Mouse (Mus musculus): ENCODE measurements around the gene Gm20388. TPM values are rescaled to one million over a fixed set of nuclear protein-coding genes. Genes with fewer than 3 reads are reported as not detected.
A peak's percentile ranks its signal among the peaks of the same experiment; 100 is the strongest.

The Gm20388 gene
- polyA plus RNA-seq, 1 experiment from 2014 or later, result not detected

GRCm38 (mm10) chr8:121187491-121188364, 1277.1 kb downstream of the Gm20388 start:
- H3K9ac ChIP-seq (ENCODE audit: low read length), result no peak overlapping the region
- H3K4me1 ChIP-seq (ENCODE audit: control insufficient read depth in 2 of 2, insufficient read depth in 2 of 2, low read length in 2 of 2), result peaks cover 7 to 8% of the 10 kb centered on the region in 2 experiments; a peak in 2 of 4 replicates
- H3K9me3 ChIP-seq (ENCODE audit: control insufficient read depth, low read length), result 0 out of 2 replicates have a peak, but pooled peaks cover 3% of the 10 kb centered on the region
- WGBS, result 56% methylated on average over 15 of the region's 15 CpGs
- H3K27me3 ChIP-seq (ENCODE audit: control insufficient read depth, insufficient read depth, low read length), result peaks cover 8% of the 10 kb centered on the region; the same call in 1 of the 2 replicates
- H3K4me2 ChIP-seq (ENCODE audit: low read length), result no peak overlapping the region
- H3K36me3 ChIP-seq (ENCODE audit: control insufficient read depth, insufficient read depth, low read length), result no peaks in the 10 kb centered on the region
- ATAC-seq (ENCODE audit: insufficient number of reproducible peaks, insufficient read depth, low FRiP score, low read depth), result peak; percentile 77
- no peak overlapping the region for H3K4me3 ChIP-seq (ENCODE audit: control insufficient read depth in 1 of 2, insufficient read depth in 1 of 2, low read depth in 1 of 2, low read length in 2 of 2)
- peak overlapping the region; percentile 67 to 77 for H3K27ac ChIP-seq (replicated peaks in 1 of 2; ENCODE audit: control insufficient read depth in 1 of 2, insufficient read depth in 1 of 2, low read depth in 2 of 2, low read length in 2 of 2)

- no peak for ATAC-seq (ENCODE audit: insufficient number of reproducible peaks, insufficient read depth, low FRiP score, low read depth)
- H3K9ac ChIP-seq (ENCODE audit: low read length), result no peak overlapping the region
- H3K4me3 ChIP-seq (ENCODE audit: control insufficient read depth in 1 of 2, insufficient read depth in 1 of 2, low read depth in 1 of 2, low read length in 2 of 2), result no peak overlapping the region
- peaks cover 8% of the 10 kb centered on the region for H3K27me3 ChIP-seq (ENCODE audit: control insufficient read depth, insufficient read depth, low read length)
- H3K4me2 ChIP-seq (ENCODE audit: low read length), result no peak overlapping the region
- 0 out of 2 replicates have a peak, but pooled peaks cover 3% of the 10 kb centered on the region for H3K9me3 ChIP-seq (ENCODE audit: control insufficient read depth, low read length)
- 34% methylated on average over 9 of the region's 9 CpGs for WGBS
- H3K4me1 ChIP-seq (ENCODE audit: control insufficient read depth in 2 of 2, insufficient read depth in 2 of 2, low read length in 2 of 2), result peaks cover 7 to 8% of the 10 kb centered on the region in 2 experiments; a peak in 2 of 4 replicates
- peak overlapping the region; percentile 2 to 44; a peak in 3 of 4 replicates for H3K27ac ChIP-seq (replicated peaks in 1 of 2; ENCODE audit: control insufficient read depth in 1 of 2, insufficient read depth in 1 of 2, low read depth in 2 of 2, low read length in 2 of 2)
- H3K36me3 ChIP-seq (ENCODE audit: control insufficient read depth, insufficient read depth, low read length), result no peaks in the 10 kb centered on the region
Observed at GRCm38 (mm10) chr8:121188994-121189393, 1278.4 kb downstream of the Gm20388 start.

GRCm38 (mm10) chr8:121192451-121192850, 1281.8 kb downstream of the Gm20388 start:
- 63% methylated on average over 8 of the region's 8 CpGs for WGBS
- Histone ChIP-seq H3K27ac (replicated peaks in 1 of 2; ENCODE audit: control insufficient read depth in 1 of 2, insufficient read depth in 1 of 2, low read depth in 2 of 2, low read length in 2 of 2) (no peak overlapping the region), H3K27me3 (ENCODE audit: control insufficient read depth, insufficient read depth, low read length) (peaks cover 8% of the 10 kb centered on the region), H3K4me3 (ENCODE audit: control insufficient read depth in 1 of 2, insufficient read depth in 1 of 2, low read depth in 1 of 2, low read length in 2 of 2) (no peak overlapping the region), H3K4me1 (ENCODE audit: control insufficient read depth in 2 of 2, insufficient read depth in 2 of 2, low read length in 2 of 2) (peaks cover 4 to 8% of the 10 kb centered on the region in 2 experiments; a peak in 2 of 4 replicates), H3K36me3 (ENCODE audit: control insufficient read depth, insufficient read depth, low read length) (no peaks in the 10 kb centered on the region), H3K4me2 (ENCODE audit: low read length) (no peak overlapping the region), H3K9ac (ENCODE audit: low read length) (no peak overlapping the region), H3K9me3 (ENCODE audit: control insufficient read depth, low read length) (no peaks in the 10 kb centered on the region)
- ATAC-seq (ENCODE audit: insufficient number of reproducible peaks, insufficient read depth, low FRiP score, low read depth), result no peak

DNA sequence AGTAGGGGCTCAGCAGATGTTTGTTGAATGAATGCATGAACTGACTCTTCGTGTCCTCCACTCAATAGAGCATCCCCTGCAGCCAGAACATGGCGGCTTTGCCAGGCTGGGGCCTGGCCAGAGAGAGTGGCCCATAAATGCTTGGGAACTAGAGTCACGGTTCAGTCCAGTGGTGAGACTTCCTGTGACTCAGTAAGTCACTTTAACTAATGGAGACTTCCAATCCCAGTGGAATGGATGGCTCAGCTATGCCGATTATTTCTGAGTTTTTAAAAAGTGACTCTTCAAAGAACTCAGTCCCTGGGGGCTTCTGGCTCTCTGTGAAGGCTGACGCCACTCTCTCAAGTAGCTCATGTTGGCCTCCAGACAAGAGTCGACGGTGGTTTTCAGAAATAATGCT, 1285.3 kb downstream of the Gm20388 start:
- no peak overlapping the region for H3K27ac ChIP-seq (replicated peaks in 1 of 2; ENCODE audit: control insufficient read depth in 1 of 2, insufficient read depth in 1 of 2, low read depth in 2 of 2, low read length in 2 of 2)
- WGBS, result 70% methylated on average over 7 of the region's 7 CpGs

DNA sequence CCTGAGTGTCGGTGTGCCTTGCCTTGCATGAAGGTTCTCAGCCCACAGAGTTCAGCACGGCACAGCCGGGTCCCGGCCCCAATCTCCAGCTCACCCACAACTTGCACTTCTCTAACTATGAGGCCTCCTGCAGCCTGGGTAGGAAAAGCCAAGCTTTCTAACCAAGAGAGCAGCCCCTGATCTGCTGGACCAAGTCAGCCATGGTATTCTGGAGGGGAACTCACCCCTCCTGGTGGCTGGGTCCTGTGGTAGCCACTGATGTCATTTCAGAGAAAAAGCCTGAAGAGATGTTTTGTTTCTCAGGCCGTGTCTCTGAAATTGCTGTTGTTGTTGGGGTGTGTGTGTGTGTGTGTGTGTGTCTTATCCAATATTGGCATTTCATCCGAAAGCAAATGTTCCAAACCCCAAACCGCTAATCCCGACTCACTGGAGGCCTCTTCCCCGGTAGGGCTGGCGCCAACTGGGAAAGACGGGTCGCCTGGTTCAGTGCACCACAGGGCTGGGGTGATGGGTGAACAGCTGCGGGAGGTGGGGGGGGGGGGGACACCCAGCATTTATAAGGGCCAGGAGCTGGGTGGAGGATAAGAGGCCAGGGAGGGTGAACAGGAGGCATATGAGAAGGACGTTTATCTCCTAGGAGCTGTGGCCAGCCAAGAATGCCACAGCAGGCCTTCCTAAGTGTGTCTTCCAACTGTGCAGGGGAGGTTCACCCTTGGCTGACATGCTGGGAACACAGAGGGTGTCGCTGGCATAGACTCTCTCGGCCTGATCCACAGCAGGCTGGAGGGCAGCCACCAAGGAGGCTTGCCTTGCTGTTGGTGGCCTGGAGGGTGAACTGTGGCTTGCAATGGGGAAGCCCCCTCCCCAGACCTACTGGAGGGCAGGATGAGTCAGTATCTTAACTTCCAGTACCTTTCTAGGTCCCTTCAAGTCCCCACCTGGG, 1286.4 kb downstream of the Gm20388 start:
- no peaks in the 10 kb centered on the region for H3K36me3 ChIP-seq (ENCODE audit: control insufficient read depth, insufficient read depth, low read length)
- peaks cover 2% of the 10 kb centered on the region; the same call in 1 of the 2 replicates for H3K27me3 ChIP-seq (ENCODE audit: control insufficient read depth, insufficient read depth, low read length)
- H3K9me3 ChIP-seq (ENCODE audit: control insufficient read depth, low read length), result no peaks in the 10 kb centered on the region
- no peak overlapping the region for H3K4me3 ChIP-seq (ENCODE audit: control insufficient read depth in 1 of 2, insufficient read depth in 1 of 2, low read depth in 1 of 2, low read length in 2 of 2)
- 74% methylated on average over 16 of the region's 16 CpGs for WGBS
- no peak overlapping the region for H3K4me2 ChIP-seq (ENCODE audit: low read length)
- H3K27ac ChIP-seq (replicated peaks in 1 of 2; ENCODE audit: control insufficient read depth in 1 of 2, insufficient read depth in 1 of 2, low read depth in 2 of 2, low read length in 2 of 2), result no peak overlapping the region
- ATAC-seq (ENCODE audit: insufficient number of reproducible peaks, insufficient read depth, low FRiP score, low read depth), result no peak
- H3K9ac ChIP-seq (ENCODE audit: low read length), result no peak overlapping the region
- peaks cover 6 to 13% of the 10 kb centered on the region in 2 experiments; a peak in 3 of 4 replicates for H3K4me1 ChIP-seq (ENCODE audit: control insufficient read depth in 2 of 2, insufficient read depth in 2 of 2, low read length in 2 of 2)

More for the DNA sequence above, 1285.3 kb downstream of the Gm20388 start:
- Histone ChIP-seq H3K36me3 (ENCODE audit: control insufficient read depth, insufficient read depth, low read length) (no peaks in the 10 kb centered on the region), H3K27me3 (ENCODE audit: control insufficient read depth, insufficient read depth, low read length) (peaks cover 5% of the 10 kb centered on the region), H3K9me3 (ENCODE audit: control insufficient read depth, low read length) (no peaks in the 10 kb centered on the region), H3K4me2 (ENCODE audit: low read length) (no peak overlapping the region), H3K4me3 (ENCODE audit: control insufficient read depth in 1 of 2, insufficient read depth in 1 of 2, low read depth in 1 of 2, low read length in 2 of 2) (no peak overlapping the region), H3K4me1 (ENCODE audit: control insufficient read depth in 2 of 2, insufficient read depth in 2 of 2, low read length in 2 of 2) (peaks cover 3 to 4% of the 10 kb centered on the region in 2 experiments; a peak in 2 of 4 replicates), H3K9ac (ENCODE audit: low read length) (no peak overlapping the region)
- no peak for ATAC-seq (ENCODE audit: insufficient number of reproducible peaks, insufficient read depth, low FRiP score, low read depth)

GRCm38 (mm10) chr8:121200069-121200468, 1289.4 kb downstream of the Gm20388 start:
- peaks cover 6 to 14% of the 10 kb centered on the region in 2 experiments; a peak in 3 of 4 replicates for H3K4me1 ChIP-seq (ENCODE audit: control insufficient read depth in 2 of 2, insufficient read depth in 2 of 2, low read length in 2 of 2)
- H3K36me3 ChIP-seq (ENCODE audit: control insufficient read depth, insufficient read depth, low read length), result no peaks in the 10 kb centered on the region
- H3K9ac ChIP-seq (ENCODE audit: low read length), result no peak overlapping the region; the same call in 1 of the 2 replicates
- no peaks in the 10 kb centered on the region; the same call in none of the 2 replicates for H3K27me3 ChIP-seq (ENCODE audit: control insufficient read depth, insufficient read depth, low read length)
- H3K27ac ChIP-seq (replicated peaks in 1 of 2; ENCODE audit: control insufficient read depth in 1 of 2, insufficient read depth in 1 of 2, low read depth in 2 of 2, low read length in 2 of 2), result no peak overlapping the region; a peak in 1 of 4 replicates
- no peak overlapping the region for H3K4me2 ChIP-seq (ENCODE audit: low read length)
- no peak overlapping the region for H3K4me3 ChIP-seq (ENCODE audit: control insufficient read depth in 1 of 2, insufficient read depth in 1 of 2, low read depth in 1 of 2, low read length in 2 of 2)
- ATAC-seq (ENCODE audit: insufficient number of reproducible peaks, insufficient read depth, low FRiP score, low read depth), result no peak
- H3K9me3 ChIP-seq (ENCODE audit: control insufficient read depth, low read length), result no peaks in the 10 kb centered on the region
- 45% methylated on average over 12 of the region's 12 CpGs for WGBS

DNA sequence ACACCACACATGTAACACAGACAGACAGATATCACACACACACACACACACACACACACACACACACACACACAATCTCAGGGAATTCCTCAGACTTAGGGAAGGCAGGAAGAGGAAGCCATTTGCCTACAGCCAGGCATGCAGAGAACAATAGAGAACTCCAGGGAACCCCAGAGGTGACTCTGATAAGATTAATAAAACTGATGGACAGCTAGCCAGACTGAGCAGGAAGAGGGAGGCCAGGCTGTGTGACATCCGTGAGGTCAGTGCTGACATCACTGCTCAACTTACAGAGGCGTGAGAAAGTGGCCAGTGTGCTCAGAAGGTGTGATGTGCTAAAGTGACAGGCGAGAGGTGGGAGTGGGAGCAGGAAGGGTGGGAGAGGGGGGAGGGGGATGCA, 1290.3 kb downstream of the Gm20388 start:
- H3K4me2 ChIP-seq (ENCODE audit: low read length), result no peak overlapping the region
- no peaks in the 10 kb centered on the region for H3K36me3 ChIP-seq (ENCODE audit: control insufficient read depth, insufficient read depth, low read length)
- H3K9me3 ChIP-seq (ENCODE audit: control insufficient read depth, low read length), result no peaks in the 10 kb centered on the region
- peak; percentile 81 for ATAC-seq (ENCODE audit: insufficient number of reproducible peaks, insufficient read depth, low FRiP score, low read depth)
- no peak overlapping the region for H3K9ac ChIP-seq (ENCODE audit: low read length)
- H3K27ac ChIP-seq (replicated peaks in 1 of 2; ENCODE audit: control insufficient read depth in 1 of 2, insufficient read depth in 1 of 2, low read depth in 2 of 2, low read length in 2 of 2), result peak overlapping the region in 1 of 2 experiments; percentile 30; a peak in 1 of 4 replicates
- H3K27me3 ChIP-seq (ENCODE audit: control insufficient read depth, insufficient read depth, low read length), result no peaks in the 10 kb centered on the region; the same call in 1 of the 2 replicates
- H3K4me1 ChIP-seq (ENCODE audit: control insufficient read depth in 2 of 2, insufficient read depth in 2 of 2, low read length in 2 of 2), result peaks cover 6 to 14% of the 10 kb centered on the region in 2 experiments; a peak in 3 of 4 replicates
- 21% methylated on average over 3 of the region's 3 CpGs for WGBS
- no peak overlapping the region for H3K4me3 ChIP-seq (ENCODE audit: control insufficient read depth in 1 of 2, insufficient read depth in 1 of 2, low read depth in 1 of 2, low read length in 2 of 2)

All from heart, embryonic 14.5 days (tissue).